Mouse (Mus musculus): Measurements from ENCODE around the gene Pifo.

The Pifo gene

GRCm38 (mm10) chr3:105957235-105957634 lies 57.2 kb downstream of the Pifo start:
- no peak for DNase-seq (ENCODE audit: low spot score in 2 of 2)

GRCm38 (mm10) chr3:105951348-105951747 lies 63.1 kb downstream of the Pifo start:
- no peak for DNase-seq (ENCODE audit: low spot score in 2 of 2)

Data from frontal cortex, postnatal 10 days (tissue).